Mouse (Mus musculus): Measurements from ENCODE around the gene Sgca.

GRCm38 (mm10) chr11:94967419-94967818 is 8.7 kb downstream of the Sgca start, which contains the start of gene Hils1:
- no peak for TF ChIP-seq POLR2A (IDR thresholded peaks at IDR 0.05; ENCODE audit: low read depth, low read length)
- no peak for TF ChIP-seq CTCF (IDR thresholded peaks at IDR 0.05; ENCODE audit: borderline replicate concordance, insufficient read depth, low read length)
